Comparison of ENCODE assay signal across 8 mouse cellular contexts in genomic region chr3:95673707-95674211, GRCm38 (mm10). TPM values are rescaled to one million over a fixed set of nuclear protein-coding genes. Genes with fewer than 3 reads are reported as not detected.
DNase-seq lines count a peak whose midpoint lies in the region; ATAC-seq and TF ChIP-seq lines count a peak whose summit lies in the region.

No protein-coding gene starts in this region.

- peak overlapping the region; percentile 54 for H3K9ac ChIP-seq in lung, embryonic 14.5 days
- H3K9ac ChIP-seq in embryonic facial prominence, embryonic 15.5 days = no peak overlapping the region
- peak overlapping the region; percentile 40; the same call in 1 of the 2 replicates for H3K9ac ChIP-seq in intestine, postnatal 0 days (ENCODE audit: low read depth, low read length)

- peaks cover 8% of the 10 kb centered on the region; the same call in 1 of the 2 replicates for H3K36me3 ChIP-seq in lung, embryonic 14.5 days (ENCODE audit: insufficient read depth)
- H3K36me3 ChIP-seq in embryonic facial prominence, embryonic 15.5 days = peaks cover 14% of the 10 kb centered on the region; the same call in 1 of the 2 replicates
- H3K36me3 ChIP-seq in intestine, postnatal 0 days (ENCODE audit: control insufficient read depth, insufficient read depth) = 0 out of 2 replicates have a peak, but pooled peaks cover 10% of the 10 kb centered on the region

- peaks cover 33% of the 10 kb centered on the region for H3K4me1 ChIP-seq in lung, embryonic 14.5 days (ENCODE audit: insufficient read depth)
- H3K4me1 ChIP-seq in embryonic facial prominence, embryonic 15.5 days = peaks cover 53% of the 10 kb centered on the region
- H3K4me1 ChIP-seq in intestine, postnatal 0 days (replicated peaks; ENCODE audit: control insufficient read depth, insufficient read depth, low read length) = peaks cover 29% of the 10 kb centered on the region

- peak overlapping the region; percentile 54 for H3K4me2 ChIP-seq in lung, embryonic 14.5 days
- peak overlapping the region; percentile 38 for H3K4me2 ChIP-seq in embryonic facial prominence, embryonic 15.5 days (replicated peaks)
- peak overlapping the region; percentile 59 for H3K4me2 ChIP-seq in intestine, postnatal 0 days (replicated peaks; ENCODE audit: low read depth)

- ATAC-seq in lung, embryonic 14.5 days (ENCODE audit: insufficient read depth) = peak; percentile 16; the same call in 1 of the 2 replicates
- no peak; the same call in 1 of the 2 replicates for ATAC-seq in embryonic facial prominence, embryonic 15.5 days (ENCODE audit: insufficient number of reproducible peaks, low FRiP score, low TSS enrichment, low read depth)
- no peak for ATAC-seq in intestine, postnatal 0 days
- peak; percentile 40 for ATAC-seq in megakaryocyte progenitor cell, adult 5-6 weeks (replicated peaks; ENCODE audit: poor library complexity)

- peak overlapping the region; percentile 93 for H3K27ac ChIP-seq in lung, embryonic 14.5 days (ENCODE audit: low read depth)
- peak overlapping the region; percentile 95 for H3K27ac ChIP-seq in embryonic facial prominence, embryonic 15.5 days (replicated peaks)
- H3K27ac ChIP-seq in intestine, postnatal 0 days (ENCODE audit: low read depth, low read length) = peak overlapping the region; percentile 96

- H3K9me3 ChIP-seq in lung, embryonic 14.5 days (ENCODE audit: low read depth, low read length) = no peaks in the 10 kb centered on the region
- no peaks in the 10 kb centered on the region for H3K9me3 ChIP-seq in embryonic facial prominence, embryonic 15.5 days (replicated peaks)
- no peaks in the 10 kb centered on the region for H3K9me3 ChIP-seq in intestine, postnatal 0 days (ENCODE audit: control insufficient read depth)

- peak overlapping the region; percentile 14 for H3K4me3 ChIP-seq in lung, embryonic 14.5 days (ENCODE audit: low read depth, low read length)
- peak overlapping the region; percentile 10; the same call in 1 of the 2 replicates for H3K4me3 ChIP-seq in embryonic facial prominence, embryonic 15.5 days (replicated peaks)
- H3K4me3 ChIP-seq in intestine, postnatal 0 days (ENCODE audit: low read depth, low read length) = no peak overlapping the region

- no peak for DNase-seq in lung, embryonic 14.5 days
- no peak for DNase-seq in lung, postnatal 25 days (ENCODE audit: low spot score)
- no peak for DNase-seq in frontal cortex, adult 2 months (ENCODE audit: extremely low spot score in 1 of 2, low spot score in 1 of 2)
- no peak for DNase-seq in left cerebral cortex, adult 11 months (ENCODE audit: low spot score)
- DNase-seq in cerebellum, postnatal 4 days (ENCODE audit: low spot score in 2 of 2) = no peak

- TF ChIP-seq CTCF in lung, embryonic 14.5 days (IDR thresholded peaks at IDR 0.05; ENCODE audit: low read depth) = no peak
- no peak for TF ChIP-seq CTCF in intestine, postnatal 0 days (IDR thresholded peaks at IDR 0.05; ENCODE audit: low read depth)

- H3K27me3 ChIP-seq in lung, embryonic 14.5 days (ENCODE audit: insufficient read depth, low read length) = no peaks in the 10 kb centered on the region
- no peaks in the 10 kb centered on the region for H3K27me3 ChIP-seq in embryonic facial prominence, embryonic 15.5 days
- H3K27me3 ChIP-seq in intestine, postnatal 0 days (replicated peaks; ENCODE audit: control insufficient read depth, insufficient read depth, low read length) = no peaks in the 10 kb centered on the region

- 10% methylated on average over 11 of the region's 11 CpGs for WGBS in lung, embryonic 14.5 days
- 11% methylated on average over 11 of the region's 11 CpGs for WGBS in embryonic facial prominence, embryonic 15.5 days
- 16% methylated on average over 11 of the region's 11 CpGs for WGBS in intestine, postnatal 0 days

RNA-seq across cellular contexts. Expression of gene Adamtsl4, which starts 14.0 kb away (rescaled TPM):
- polyA plus RNA-seq in lung, embryonic 14.5 days (2014; fragmentation: Nextera tagmentation; extraction: Ambion mirVana) = 1.6 and 4.0 TPM in 2 replicates
- 3.8 and 4.2 TPM in 2 replicates for polyA plus RNA-seq in embryonic facial prominence, embryonic 15.5 days (2015; fragmentation: Nextera tagmentation; extraction: Ambion mirVana)
- polyA plus RNA-seq in intestine, postnatal 0 days (2015; fragmentation: Nextera tagmentation; extraction: Ambion mirVana) = 3.2 and 3.8 TPM in 2 replicates
- total RNA-seq in megakaryocyte progenitor cell, adult 5-6 weeks (2015) = 0.17 and 1.4 TPM in 2 replicates
- total RNA-seq in megakaryocyte progenitor cell, adult 5-6 weeks (2017) = 0.33 TPM in 1 of 2 replicates, not detected in the other
- 3.5 and 4.1 TPM in 2 replicates for polyA plus RNA-seq in frontal cortex, adult 2 months (2012; rRNA removed)

RNA-seq across cellular contexts. Expression of gene Mcl1, which starts 15.2 kb away (rescaled TPM):
- 82.3 and 83.2 TPM in 2 replicates for polyA plus RNA-seq in lung, embryonic 14.5 days (2014; fragmentation: Nextera tagmentation; extraction: Ambion mirVana)
- polyA plus RNA-seq in embryonic facial prominence, embryonic 15.5 days (2015; fragmentation: Nextera tagmentation; extraction: Ambion mirVana) = 51.8 and 55.4 TPM in 2 replicates
- 52.4 and 53.3 TPM in 2 replicates for polyA plus RNA-seq in intestine, postnatal 0 days (2015; fragmentation: Nextera tagmentation; extraction: Ambion mirVana)
- total RNA-seq in megakaryocyte progenitor cell, adult 5-6 weeks (2015) = 154 and 191 TPM in 2 replicates
- total RNA-seq in megakaryocyte progenitor cell, adult 5-6 weeks (2017) = 131 and 135 TPM in 2 replicates
- polyA plus RNA-seq in frontal cortex, adult 2 months (2012; rRNA removed) = 43.3 and 47.0 TPM in 2 replicates

RNA-seq across cellular contexts. Expression of gene Ensa, which starts 49.0 kb away (rescaled TPM):
- polyA plus RNA-seq in lung, embryonic 14.5 days (2014; fragmentation: Nextera tagmentation; extraction: Ambion mirVana) = 64.8 and 66.7 TPM in 2 replicates
- polyA plus RNA-seq in embryonic facial prominence, embryonic 15.5 days (2015; fragmentation: Nextera tagmentation; extraction: Ambion mirVana) = 74.8 and 77.9 TPM in 2 replicates
- polyA plus RNA-seq in intestine, postnatal 0 days (2015; fragmentation: Nextera tagmentation; extraction: Ambion mirVana) = 44.0 and 48.2 TPM in 2 replicates
- total RNA-seq in megakaryocyte progenitor cell, adult 5-6 weeks (2015) = 32.6 and 37.1 TPM in 2 replicates
- 49.7 and 66.8 TPM in 2 replicates for total RNA-seq in megakaryocyte progenitor cell, adult 5-6 weeks (2017)
- polyA plus RNA-seq in frontal cortex, adult 2 months (2012; rRNA removed) = 154 and 164 TPM in 2 replicates

Comparison
In these comparisons a context has a peak if more than half of its experiments do, and no peak if none do; other contexts are left out.
1. ATAC-seq: peak in lung, embryonic 14.5 days (single experiment) and megakaryocyte progenitor cell, adult 5-6 weeks (single experiment); none in embryonic facial prominence, embryonic 15.5 days (single experiment) and intestine, postnatal 0 days (single experiment).
2. Peak in every context shown above with its lines, with median percentiles within 50 percentile points of each other: H3K27ac ChIP-seq and H3K4me2 ChIP-seq.